Mouse (Mus musculus): ENCODE data around the gene Olfr299.

- TF ChIP-seq CTCF (IDR thresholded peaks at IDR 0.05; ENCODE audit: low read depth) = no peak
- TF ChIP-seq EP300 (IDR thresholded peaks at IDR 0.05; ENCODE audit: low read depth) = no peak
Observed at GRCm38 (mm10) chr7:86492384-86492783, 32.7 kb downstream of the Olfr299 start, which contains the start of gene Olfr298.
